Mouse (Mus musculus) heart, embryonic 14.5 days (tissue): ENCODE data around the gene Nwd1. TPM values are rescaled to one million over a fixed set of nuclear protein-coding genes. Genes with fewer than 3 reads are reported as not detected.

Source experiments
- ATAC-seq: fragments of 200-750 bp; cut with Nextera tagmentation; 2 replicates; pipeline ENCODE4 v1.8.0; 2017; ENCODE audit warnings: low read depth, moderate TSS enrichment; ENCODE audit not compliant: insufficient number of reproducible peaks, insufficient read depth, low FRiP score
- H3K27ac ChIP-seq, 2 experiments: fragments of 200-500 bp in 1 of 2; fragments of 300-500 bp in 1 of 2; sonication (generic) in 1 of 2; replicated peaks in 1 of 2; 2 replicates each; pipeline ENCODE4 v1.5.1; 2012 to 2014; ENCODE audit warnings: low read depth in 2 of 2, low read length in 2 of 2, control low read depth in 1 of 2, mild to moderate bottlenecking in 1 of 2, mixed read lengths in 1 of 2; ENCODE audit not compliant: control insufficient read depth in 1 of 2, insufficient read depth in 1 of 2
- H3K27me3 ChIP-seq: fragments of 300-500 bp; sonication (generic); 2 replicates; pipeline ENCODE4 v1.6.1; 2014; ENCODE audit warnings: mild to moderate bottlenecking, low read length, control low read depth; ENCODE audit not compliant: control insufficient read depth, insufficient read depth
- H3K36me3 ChIP-seq: fragments of 300-500 bp; sonication (generic); 2 replicates; pipeline ENCODE4 v1.6.1; 2014; ENCODE audit warnings: mild to moderate bottlenecking, control low read depth, low read length, mixed read lengths; ENCODE audit not compliant: control insufficient read depth, insufficient read depth
- H3K4me1 ChIP-seq, 2 experiments: fragments of 200-500 bp in 1 of 2; fragments of 300-500 bp in 1 of 2; sonication (generic) in 1 of 2; 2 replicates each; pipeline ENCODE4 v1.6.1; 2012 to 2014; ENCODE audit warnings: low read length in 2 of 2, control low read depth in 1 of 2, mixed read lengths in 1 of 2; ENCODE audit not compliant: control insufficient read depth in 2 of 2, insufficient read depth in 2 of 2
- H3K4me2 ChIP-seq: fragments of 300-500 bp; sonication (generic); 2 replicates; pipeline ENCODE4 v1.6.1; 2014; ENCODE audit warnings: mild to moderate bottlenecking, low read length
- H3K4me3 ChIP-seq, 2 experiments: fragments of 200-500 bp in 1 of 2; fragments of 300-500 bp in 1 of 2; sonication (generic) in 1 of 2; 2 replicates each; pipeline ENCODE4 v1.5.1; 2012 to 2014; ENCODE audit warnings: low read length in 2 of 2, mild to moderate bottlenecking in 2 of 2, control low read depth in 1 of 2, low read depth in 1 of 2, moderate library complexity in 1 of 2; ENCODE audit not compliant: control insufficient read depth in 1 of 2, insufficient read depth in 1 of 2
- H3K9ac ChIP-seq: fragments of 300-500 bp; sonication (generic); 2 replicates; pipeline ENCODE4 v1.6.1; 2014; ENCODE audit warnings: mild to moderate bottlenecking, low read length
- H3K9me3 ChIP-seq: fragments of 300-500 bp; sonication (generic); 2 replicates; pipeline ENCODE4 v1.6.1; 2016; ENCODE audit warnings: low read length, control low read depth; ENCODE audit not compliant: control insufficient read depth
- WGBS: fragments of 180-500 bp; shearing (Covaris S2); extraction: QIAGEN DNeasy Blood & Tissue Kit; methylation state at CpG from one replicate; pipeline ENCODE4 v1.1.7; 2014; 5-methylcytosine and 5-hydroxymethylcytosine counted together
- polyA plus RNA-seq: library from polyadenylated mRNA; unstranded; fragments of >200 nt; fragmentation: Nextera tagmentation; extraction: Ambion mirVana; gene quantifications from 2 replicates; pipeline ENCODE4 v1.2.1, GENCODE M21; 2014

Gene Nwd1
- polyA plus RNA-seq, 1 experiment from 2014 or later, result 0.14 TPM

DNA sequence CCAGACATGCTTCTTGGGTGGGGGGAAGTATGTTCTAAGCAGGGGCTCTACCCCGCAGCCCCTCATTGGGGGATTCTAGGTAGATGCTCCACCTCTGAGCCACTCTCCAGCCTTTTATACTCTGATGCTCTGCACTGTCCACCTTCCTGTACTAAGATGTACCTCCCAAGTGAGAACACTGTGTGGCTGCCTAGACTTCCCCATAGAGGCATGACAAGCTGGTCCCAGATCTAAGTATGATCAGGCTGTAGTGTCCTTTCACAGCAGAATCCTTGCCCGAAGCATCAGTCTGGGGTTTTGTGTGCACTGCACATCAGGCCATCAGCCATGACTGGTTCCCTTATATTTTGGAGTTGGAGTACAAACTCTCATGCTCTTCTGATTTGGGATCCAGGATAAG lies 109.5 kb downstream of the Nwd1 start:
- H3K27me3 ChIP-seq, result no peaks in the 10 kb centered on the region
- 94% methylated on average over 2 of the region's 2 CpGs for WGBS
- H3K4me1 ChIP-seq, result no peaks in the 10 kb centered on the region; a peak in 1 of 4 replicates
- no peak overlapping the region for H3K27ac ChIP-seq
- H3K36me3 ChIP-seq, result peaks cover 75% of the 10 kb centered on the region
- H3K4me3 ChIP-seq, result no peak overlapping the region
- H3K4me2 ChIP-seq, result no peak overlapping the region
- ATAC-seq, result no peak
- H3K9me3 ChIP-seq, result no peaks in the 10 kb centered on the region
- no peak overlapping the region for H3K9ac ChIP-seq

DNA sequence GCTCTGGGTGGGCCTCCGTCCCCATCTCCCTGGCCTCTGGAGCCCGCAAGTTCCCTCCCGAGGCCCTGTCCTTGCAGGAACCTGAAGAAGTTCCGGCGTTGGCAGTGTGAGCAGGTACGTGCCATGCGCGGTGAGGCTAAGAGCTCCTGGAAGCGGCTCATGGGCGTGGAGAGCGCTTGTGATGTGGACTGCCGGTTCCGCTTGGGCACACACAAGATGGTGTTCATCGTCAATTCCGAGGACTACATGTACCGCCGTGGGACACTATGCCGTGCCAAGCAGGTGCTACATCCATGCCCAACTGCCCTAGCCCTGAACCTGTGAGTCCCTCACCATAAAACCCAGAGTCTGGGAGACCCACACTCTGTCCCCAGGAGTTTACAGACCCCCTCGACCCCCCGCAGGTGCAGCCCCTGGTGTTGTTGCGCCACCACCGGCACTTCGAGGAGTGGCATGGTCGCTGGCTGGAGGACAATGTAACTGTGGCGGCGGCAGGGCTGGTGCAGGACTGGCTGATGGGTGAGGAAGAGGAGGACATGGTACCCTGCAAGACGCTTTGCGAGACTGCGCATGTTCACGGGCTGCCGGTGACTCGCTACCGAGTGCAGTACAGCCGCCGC lies 110.4 kb downstream of the Nwd1 start:
- ATAC-seq, result no peak
- H3K36me3 ChIP-seq, result peaks cover 67% of the 10 kb centered on the region
- H3K9me3 ChIP-seq, result no peaks in the 10 kb centered on the region
- H3K4me3 ChIP-seq, result no peak overlapping the region
- H3K27ac ChIP-seq, result no peak overlapping the region
- no peak overlapping the region for H3K4me2 ChIP-seq
- 93% methylated on average over 35 of the region's 35 CpGs for WGBS
- no peak overlapping the region for H3K9ac ChIP-seq
- no peaks in the 10 kb centered on the region for H3K27me3 ChIP-seq
- H3K4me1 ChIP-seq, result peaks cover 0 to 3% of the 10 kb centered on the region in 2 experiments; a peak in 2 of 4 replicates

DNA sequence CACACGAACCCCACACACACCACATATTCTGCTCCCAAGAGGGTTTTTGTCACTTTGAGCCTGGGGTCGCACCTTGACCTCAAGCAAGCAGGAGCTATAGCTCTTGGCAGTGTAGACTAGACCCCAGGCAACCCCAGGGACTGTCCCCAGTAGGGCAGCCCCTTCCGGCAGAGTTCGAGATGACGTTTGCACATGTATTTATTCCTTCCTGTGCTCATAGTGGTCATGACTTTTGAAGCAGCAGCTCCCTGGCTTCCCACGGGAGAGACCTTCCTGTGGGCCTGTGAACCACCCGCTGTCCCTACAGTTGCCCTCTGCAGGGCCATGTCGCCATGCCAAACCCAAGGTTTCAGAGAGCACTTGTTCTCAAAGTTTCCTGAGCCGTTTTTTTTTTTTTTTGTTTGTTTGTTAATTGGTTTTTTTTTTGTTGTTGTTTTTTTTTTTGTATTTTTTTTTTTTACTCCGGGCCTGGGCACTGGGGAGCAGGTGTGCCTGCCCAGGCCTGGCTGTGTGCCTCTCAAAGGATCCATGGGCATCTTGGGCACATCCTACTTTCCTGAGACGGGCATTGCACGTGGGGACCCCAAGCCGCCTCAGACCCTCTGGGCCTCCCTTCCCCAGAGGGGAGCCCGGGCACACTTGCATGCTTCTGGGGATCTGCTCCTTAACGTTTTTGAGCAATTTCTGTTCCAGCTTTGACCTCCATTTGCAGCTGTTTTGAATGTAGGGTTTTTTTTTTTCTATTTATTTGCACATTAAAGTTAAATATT lies 111.1 kb downstream of the Nwd1 start:
- no peak overlapping the region for H3K4me3 ChIP-seq
- H3K27me3 ChIP-seq, result no peaks in the 10 kb centered on the region
- H3K27ac ChIP-seq, result no peak overlapping the region
- peaks cover 59% of the 10 kb centered on the region for H3K36me3 ChIP-seq
- ATAC-seq, result no peak
- H3K9me3 ChIP-seq, result no peaks in the 10 kb centered on the region
- H3K4me1 ChIP-seq, result peaks cover 0 to 3% of the 10 kb centered on the region in 2 experiments; a peak in 2 of 4 replicates
- no peak overlapping the region for H3K4me2 ChIP-seq
- 92% methylated on average over 15 of the region's 15 CpGs for WGBS
- H3K9ac ChIP-seq, result no peak overlapping the region

DNA sequence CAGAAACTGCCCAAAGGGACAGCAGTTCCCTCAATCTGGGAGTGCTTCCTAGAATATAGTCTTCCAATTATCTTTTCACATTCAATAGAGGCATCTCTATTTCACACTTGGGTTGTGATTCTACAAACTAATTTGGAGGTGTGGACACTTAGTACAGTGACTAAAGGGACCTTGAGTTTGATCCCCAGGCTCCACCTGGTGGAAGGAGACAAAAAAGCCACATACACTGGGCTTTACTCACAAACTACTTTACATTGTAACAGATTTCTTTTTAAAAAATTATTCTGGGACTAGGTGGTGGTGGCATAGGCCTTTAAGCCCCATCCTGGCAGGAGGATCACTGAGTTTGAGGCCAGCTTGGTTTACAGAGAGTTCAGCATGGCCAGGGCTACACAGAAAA lies 111.8 kb downstream of the Nwd1 start:
- Histone ChIP-seq H3K4me3 (no peak overlapping the region), H3K36me3 (peaks cover 52% of the 10 kb centered on the region), H3K4me2 (no peak overlapping the region), H3K27me3 (no peaks in the 10 kb centered on the region), H3K9me3 (no peaks in the 10 kb centered on the region), H3K9ac (no peak overlapping the region), H3K4me1 (peaks cover 0 to 3% of the 10 kb centered on the region in 2 experiments; a peak in 2 of 4 replicates), H3K27ac (no peak overlapping the region)
- ATAC-seq, result no peak

DNA sequence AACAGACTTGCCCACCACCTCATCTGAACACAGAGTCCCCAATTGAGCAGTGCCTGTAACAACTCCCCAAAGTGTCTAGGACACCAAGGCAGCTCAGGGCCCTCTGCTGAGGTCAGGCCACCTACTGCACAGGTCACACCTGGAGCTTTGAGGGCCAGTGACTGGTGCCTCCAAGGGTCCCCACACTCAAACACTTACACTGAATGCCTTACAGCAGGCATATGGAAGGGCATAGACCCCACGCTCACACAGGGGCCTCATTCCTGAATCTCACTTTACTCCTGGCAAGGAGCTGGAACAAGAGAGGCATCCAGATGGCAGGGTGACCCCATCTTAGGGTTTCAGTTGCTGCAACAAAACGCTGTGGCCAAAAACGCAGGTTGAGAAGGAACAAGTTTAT lies 113.7 kb downstream of the Nwd1 start:
- Histone ChIP-seq H3K27ac (no peak overlapping the region), H3K9me3 (no peaks in the 10 kb centered on the region), H3K9ac (no peak overlapping the region), H3K4me3 (no peak overlapping the region), H3K4me1 (peaks cover 0 to 3% of the 10 kb centered on the region in 2 experiments; a peak in 2 of 4 replicates), H3K4me2 (no peak overlapping the region), H3K27me3 (no peaks in the 10 kb centered on the region), H3K36me3 (peaks cover 37% of the 10 kb centered on the region)
- no peak for ATAC-seq
- WGBS, result 84% methylated on average over 3 of the region's 3 CpGs

DNA sequence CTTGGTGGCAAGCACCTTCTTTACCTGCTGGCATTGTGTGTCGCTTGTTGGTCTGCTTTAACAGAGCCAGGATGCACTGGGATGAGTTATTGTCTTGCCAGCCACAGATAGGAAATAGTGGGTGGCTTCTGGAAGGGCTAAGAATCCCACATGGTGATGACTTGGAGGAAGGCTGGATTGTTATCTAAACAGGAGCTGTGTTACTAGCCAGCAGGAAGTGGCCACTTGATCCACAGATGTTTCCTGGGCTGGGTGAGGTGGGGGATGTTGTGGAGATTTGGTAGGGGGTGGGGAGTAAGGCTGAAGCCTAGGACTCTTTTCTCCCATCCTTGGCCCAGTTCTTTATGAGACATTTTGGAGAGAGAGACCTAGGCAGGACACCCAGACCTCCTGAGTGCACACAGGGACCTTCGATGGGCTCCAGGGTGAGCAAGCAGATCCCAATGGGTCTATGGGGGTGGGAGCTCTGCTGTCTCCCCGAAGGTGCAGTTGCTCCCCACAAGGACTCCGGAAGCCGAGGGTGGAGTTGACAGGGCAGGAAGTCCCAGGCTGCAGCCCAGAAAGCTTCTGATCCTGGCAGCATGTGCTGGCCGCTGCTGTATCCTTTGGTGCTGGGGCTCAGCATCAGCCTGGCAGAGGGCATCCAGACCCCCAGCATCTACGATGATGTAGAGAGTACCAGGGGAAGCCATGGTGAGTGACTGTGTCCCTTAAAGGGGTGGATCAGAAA lies 115.0 kb downstream of the Nwd1 start, which contains the start of gene F2rl3:
Gene F2rl3, plus strand, starts transcription at position 559 of the 730 bp plus-strand sequence.
- peaks cover 24% of the 10 kb centered on the region for H3K36me3 ChIP-seq
- peak within 1 kb of the TSS in 1 of 2 experiments; percentile 22; a peak in 1 of 4 replicates for H3K27ac ChIP-seq
- 60% methylated on average over 7 of the region's 7 CpGs for WGBS
- H3K4me1 ChIP-seq, result peaks cover 0 to 3% of the 10 kb centered on the region in 2 experiments; a peak in 2 of 4 replicates
- no peak within 1 kb of the TSS for H3K9ac ChIP-seq
- no peaks in the 10 kb centered on the region for H3K27me3 ChIP-seq
- no peak within 1 kb of the TSS for H3K4me3 ChIP-seq
- no peaks in the 10 kb centered on the region for H3K9me3 ChIP-seq
- H3K4me2 ChIP-seq, result no peak within 1 kb of the TSS
- no peak for ATAC-seq

DNA sequence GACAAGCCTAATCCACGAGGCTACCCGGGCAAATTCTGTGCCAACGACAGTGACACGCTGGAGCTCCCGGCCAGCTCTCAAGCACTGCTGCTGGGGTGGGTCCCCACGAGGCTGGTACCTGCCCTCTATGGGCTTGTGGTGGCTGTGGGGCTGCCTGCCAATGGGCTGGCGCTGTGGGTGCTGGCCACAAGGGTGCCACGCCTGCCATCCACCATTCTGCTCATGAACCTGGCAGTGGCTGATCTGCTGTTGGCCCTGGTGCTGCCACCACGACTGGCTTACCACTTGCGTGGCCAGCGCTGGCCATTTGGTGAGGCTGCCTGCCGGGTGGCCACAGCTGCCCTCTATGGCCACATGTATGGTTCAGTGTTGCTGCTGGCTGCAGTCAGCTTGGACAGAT lies 115.8 kb downstream of the Nwd1 start:
- Histone ChIP-seq H3K27me3 (no peaks in the 10 kb centered on the region), H3K27ac (no peak overlapping the region), H3K9ac (no peak overlapping the region), H3K4me2 (no peak overlapping the region), H3K4me1 (peaks cover 0 to 4% of the 10 kb centered on the region in 2 experiments; a peak in 2 of 4 replicates), H3K9me3 (no peaks in the 10 kb centered on the region), H3K4me3 (no peak overlapping the region), H3K36me3 (peaks cover 16% of the 10 kb centered on the region)
- 87% methylated on average over 12 of the region's 12 CpGs for WGBS
- no peak for ATAC-seq
